Mouse (Mus musculus): ENCODE data around the gene Slc35a1.

- TF ChIP-seq EP300 (IDR thresholded peaks at IDR 0.05; ENCODE audit: insufficient read depth, low read depth, low read length) (no peak), CTCF (IDR thresholded peaks at IDR 0.05; ENCODE audit: low read depth, low read length) (no peak), POLR2A (IDR thresholded peaks at IDR 0.05; ENCODE audit: insufficient read depth, low read length) (no peak)
Measured at GRCm38 (mm10) chr4:34615303-34615702, 71.9 kb downstream of the Slc35a1 start.

All from ES-Bruce4 (cell line).